Mouse (Mus musculus) left cerebral cortex, postnatal 10 days (tissue): ENCODE results near the gene Dusp8. TPM values are rescaled to one million over a fixed set of nuclear protein-coding genes. Genes with fewer than 3 reads are reported as not detected.

Experiments used
- DNase-seq, 2 experiments: peaks; one replicate each; pipeline ENCODE4 v3.0.0; 2021 to 2022; ENCODE audit warnings: low spot score in 2 of 2, mixed read lengths in 1 of 2; ENCODE audit errors: extremely low spot score in 1 of 2
- intact Hi-C: fragments of 180-260 bp; cut with DNase I; formaldehyde crosslinking; loops from one replicate; pipeline ENCODE4 v1.15.1; 2025
- total RNA-seq, 2 experiments: library from RNA; stranded (reverse); gene quantifications; 2 replicates each; pipeline ENCODE4 v1.2.3; 2021

Dusp8 gene
- total RNA-seq, 2 experiments from 2014 or later, result 157 to 164 TPM

DNA sequence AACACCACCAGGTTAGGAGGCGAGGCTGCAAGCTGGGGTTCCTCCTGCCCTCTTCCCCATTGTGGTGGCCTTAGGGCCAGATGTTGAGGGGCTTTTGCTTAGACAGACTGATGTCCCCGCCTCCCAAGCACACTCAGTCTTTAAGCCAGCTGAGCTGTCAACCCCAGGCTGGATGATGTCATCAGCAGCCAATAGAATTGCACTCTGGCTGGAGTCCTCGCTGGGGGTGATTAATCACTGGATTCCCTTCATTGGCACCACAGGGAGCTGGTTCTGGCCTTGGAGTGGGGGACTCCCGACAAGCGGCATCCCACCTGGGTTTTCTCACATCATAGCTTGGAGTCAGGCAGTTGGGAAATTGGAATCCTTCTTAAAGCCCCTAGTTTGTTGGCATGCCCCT is 6.8 kb downstream of the Dusp8 start:
- peak in 1 of 2 experiments; percentile 55 for DNase-seq
- intact Hi-C loops, result no loop called here

DNA sequence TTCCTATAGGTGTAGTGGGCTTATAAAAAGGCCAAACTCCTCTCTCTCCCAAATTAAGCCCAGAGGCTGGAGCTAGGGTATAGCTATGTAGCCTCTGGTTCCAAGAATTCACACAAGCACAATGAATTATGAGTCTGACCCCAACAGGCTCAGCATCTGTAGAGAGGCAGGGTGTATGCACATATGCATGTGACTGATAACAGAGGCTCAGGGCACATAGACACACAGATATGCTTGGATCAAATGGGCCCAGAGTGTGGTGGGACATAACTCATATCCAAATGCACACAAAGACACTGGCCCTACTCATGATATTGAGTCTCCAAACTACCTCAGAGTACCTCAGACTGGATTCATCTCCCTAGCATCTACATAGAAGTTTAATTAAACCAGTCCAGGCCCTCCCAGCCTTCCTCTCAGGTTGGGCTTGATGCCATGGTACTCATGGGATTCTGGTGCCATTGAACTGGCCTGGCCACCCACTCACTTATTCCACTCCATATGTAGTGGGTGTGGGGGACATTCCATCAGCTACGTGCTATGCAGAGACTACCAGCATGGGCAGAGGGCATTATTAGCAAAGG is 8.5 kb downstream of the Dusp8 start:
- DNase-seq, result no peak
- intact Hi-C loops, result no loop called here

DNA sequence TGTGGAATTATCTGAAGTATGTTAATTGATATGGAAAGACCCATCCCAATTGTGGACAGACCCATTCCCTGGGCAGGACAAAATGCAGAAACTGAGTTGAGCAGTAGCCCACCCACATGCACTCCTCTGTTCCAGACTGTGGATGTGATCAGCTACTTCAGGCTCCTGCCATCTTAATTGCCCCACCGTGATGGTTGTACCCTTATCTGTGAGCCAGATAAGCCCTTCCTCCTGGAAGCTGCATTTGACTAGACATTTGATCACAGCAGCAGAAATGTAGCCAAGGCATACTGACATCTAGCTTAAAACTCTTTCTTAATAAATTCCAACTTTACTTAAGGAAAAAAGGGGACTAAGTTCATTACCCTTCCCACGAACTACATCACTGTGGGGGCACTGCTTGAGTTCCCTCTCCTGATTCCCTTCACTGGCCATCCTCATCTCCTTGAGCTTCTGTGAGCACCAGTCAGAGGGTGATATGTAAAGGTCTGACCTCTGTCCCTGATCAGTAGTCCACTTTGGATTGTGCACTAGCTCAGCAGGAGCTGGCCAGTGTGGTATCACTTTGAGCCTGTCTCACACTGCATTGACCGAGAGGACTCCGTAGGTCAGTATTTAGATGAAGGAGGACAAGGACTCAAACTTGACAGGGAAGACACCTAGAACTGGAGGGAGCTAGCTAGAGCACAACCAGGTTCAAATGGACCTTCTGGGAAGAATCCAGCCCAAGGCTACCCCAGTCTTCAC is 9.3 kb downstream of the Dusp8 start:
- intact Hi-C loops, result no loop called here
- DNase-seq, result no peak

DNA sequence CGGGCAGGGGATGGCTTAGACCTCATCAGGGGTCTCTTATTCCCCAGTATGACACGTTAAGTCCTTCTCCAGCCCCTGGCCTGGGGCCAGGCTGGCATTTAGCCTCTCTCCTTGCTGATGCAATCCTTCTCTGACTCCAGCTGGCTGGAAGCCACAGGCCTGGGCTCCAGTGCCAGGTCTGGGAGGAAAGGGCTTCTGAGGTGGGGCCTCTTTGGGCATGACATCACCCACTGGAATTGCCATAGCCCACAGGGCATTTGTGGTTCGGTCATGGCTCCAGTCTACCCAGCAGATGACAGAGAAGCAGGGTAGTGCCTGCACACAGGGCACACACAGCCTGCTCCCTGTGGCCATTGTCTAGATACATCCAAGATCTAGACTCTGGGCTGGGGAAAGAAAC is 10.8 kb downstream of the Dusp8 start:
- intact Hi-C loops, result no loop called here

DNA sequence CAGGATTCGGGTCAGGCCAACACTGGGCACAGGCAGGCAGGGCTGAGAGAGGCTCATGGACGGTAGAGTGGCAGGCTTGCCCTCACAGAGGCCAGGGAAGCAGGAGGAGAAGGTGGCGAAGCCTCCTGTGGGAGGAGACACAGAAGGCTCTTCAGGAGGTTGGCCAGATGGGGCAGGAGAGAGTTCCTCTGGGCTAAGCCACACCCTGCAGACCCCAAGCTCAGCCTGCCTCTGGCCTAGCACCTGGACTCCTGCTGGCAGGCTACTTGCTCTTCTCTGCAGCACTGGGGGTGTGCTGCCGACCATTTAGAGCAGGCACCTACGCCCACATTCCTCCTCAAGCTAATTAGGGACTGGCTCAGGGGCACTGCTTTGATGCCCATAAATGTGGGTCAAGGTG is 11.2 kb downstream of the Dusp8 start:
- intact Hi-C loops, result no loop called here
- no peak for DNase-seq

More for the DNA sequence above, 10.8 kb downstream of the Dusp8 start:
- peak in 1 of 2 experiments; percentile 76 for DNase-seq

DNA sequence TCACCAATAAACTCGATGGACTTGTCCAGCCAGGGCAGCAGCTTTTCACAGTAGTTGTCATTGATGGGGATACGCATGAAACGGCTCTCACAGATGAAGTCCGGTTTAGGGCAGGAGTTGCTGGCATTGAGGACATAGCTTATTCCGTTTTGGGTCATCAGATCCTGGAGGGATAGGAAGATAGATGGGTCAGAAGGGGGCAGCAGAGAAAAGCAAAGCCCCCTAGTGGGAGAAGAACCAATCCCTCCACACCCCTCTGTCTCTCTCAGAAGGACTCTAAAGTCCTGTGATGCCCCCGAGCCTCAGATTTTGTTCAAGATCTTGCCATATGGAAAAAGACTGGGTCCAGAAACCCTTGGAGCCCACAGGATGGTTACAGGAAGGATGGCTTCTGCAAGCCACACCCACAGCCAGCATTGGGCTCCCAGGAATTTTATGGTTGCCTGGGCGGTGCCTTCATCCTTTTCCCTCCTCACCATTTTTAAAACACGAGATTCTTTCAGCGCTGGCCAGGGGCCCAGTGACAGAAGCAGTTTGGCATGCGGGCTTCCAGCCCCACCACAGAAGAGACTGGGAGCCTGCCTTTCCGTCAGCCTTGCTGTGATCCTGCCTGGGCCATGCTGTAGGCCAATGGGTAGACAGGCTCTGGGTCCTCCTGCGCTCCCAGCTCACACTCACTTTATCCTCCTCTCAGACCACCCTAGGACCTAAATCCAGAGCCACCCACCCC is 11.9 kb downstream of the Dusp8 start:
- peak in 1 of 2 experiments; percentile 59 for DNase-seq
- intact Hi-C loops, result no loop called here

DNA sequence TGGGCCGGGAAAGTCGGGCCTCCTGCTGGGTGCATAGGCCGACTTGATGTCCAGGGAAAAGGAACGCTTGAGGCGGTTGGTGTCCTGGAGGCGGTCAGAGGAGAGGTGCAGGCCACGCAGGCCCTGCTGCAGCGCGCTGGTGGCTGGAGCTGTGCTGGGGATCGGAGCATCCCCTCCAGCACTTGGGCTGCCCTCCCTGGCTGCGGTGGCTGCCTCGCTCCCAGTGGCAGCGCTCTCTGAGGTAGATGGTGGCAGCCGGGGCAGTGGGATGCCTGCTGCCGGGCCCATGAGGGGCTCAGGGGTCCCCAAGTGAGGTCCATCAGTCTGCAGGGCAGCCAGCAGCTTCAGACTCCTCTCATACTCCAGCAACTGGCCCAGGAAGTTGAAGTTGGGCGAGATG is 13.0 kb downstream of the Dusp8 start:
- no peak for DNase-seq
- intact Hi-C loops, result no loop called here

DNA sequence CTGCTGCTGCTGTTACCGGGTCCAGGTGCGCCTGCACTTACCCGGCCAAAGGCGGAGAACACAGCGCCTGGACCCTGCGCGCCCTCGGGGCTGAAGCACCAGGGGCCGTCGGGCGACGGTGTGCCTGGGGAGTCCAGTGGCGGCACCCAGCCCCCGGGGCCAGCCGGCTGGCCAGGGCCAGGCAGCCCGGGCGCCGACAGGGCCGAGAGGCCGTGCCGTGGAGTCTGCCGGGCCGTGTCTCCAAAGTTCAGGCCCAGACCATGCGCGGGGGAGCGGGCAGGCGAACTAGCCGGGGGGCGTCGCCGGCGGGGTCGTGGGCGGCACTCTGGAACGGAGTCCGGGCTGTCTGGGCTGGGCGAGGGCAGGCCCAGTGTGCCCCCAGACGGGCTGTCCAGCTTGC is 13.5 kb downstream of the Dusp8 start:
- intact Hi-C loops, result no loop called here
- DNase-seq, result no peak

DNA sequence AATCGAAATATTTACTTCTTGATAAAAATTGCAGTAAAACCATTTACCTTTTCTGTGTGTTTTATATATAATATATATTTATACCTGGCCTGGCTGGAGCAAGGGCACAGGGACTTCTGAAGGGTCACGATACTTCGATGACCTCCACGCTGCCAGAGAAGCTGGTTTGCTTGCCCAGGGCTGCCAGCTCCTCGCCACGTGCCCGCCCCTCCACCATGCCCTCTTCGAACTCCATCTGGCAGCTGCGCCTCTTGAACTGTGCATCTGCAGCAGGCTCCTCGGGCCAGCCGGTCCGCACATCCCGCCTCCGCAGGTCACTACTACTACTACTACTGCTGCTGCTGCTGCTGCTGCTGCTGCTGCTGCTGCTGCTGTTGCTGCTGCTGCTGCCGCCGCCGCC is 13.9 kb downstream of the Dusp8 start:
- intact Hi-C loops, result no loop called here
- no peak for DNase-seq

DNA sequence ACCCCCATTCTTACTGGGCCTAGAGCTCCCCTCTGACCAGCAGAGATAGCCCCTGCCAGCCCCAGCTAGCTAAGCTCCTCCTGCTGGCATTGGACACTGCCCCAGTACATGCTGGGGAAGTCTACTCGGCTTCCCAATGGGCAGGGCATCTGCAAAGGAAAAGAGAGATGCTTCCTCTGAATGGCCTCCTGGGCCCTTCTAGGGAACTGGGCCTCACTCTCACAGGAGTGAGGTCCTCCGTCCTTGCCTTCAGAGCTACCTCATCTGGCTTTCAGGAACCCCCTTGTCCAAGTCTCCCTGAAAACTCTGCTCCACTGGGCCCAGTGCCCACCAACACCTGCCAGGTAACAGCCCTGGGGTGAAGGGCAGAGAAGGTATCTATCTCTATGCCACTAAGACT is 14.8 kb downstream of the Dusp8 start:
- intact Hi-C loops, result no loop called here

DNA sequence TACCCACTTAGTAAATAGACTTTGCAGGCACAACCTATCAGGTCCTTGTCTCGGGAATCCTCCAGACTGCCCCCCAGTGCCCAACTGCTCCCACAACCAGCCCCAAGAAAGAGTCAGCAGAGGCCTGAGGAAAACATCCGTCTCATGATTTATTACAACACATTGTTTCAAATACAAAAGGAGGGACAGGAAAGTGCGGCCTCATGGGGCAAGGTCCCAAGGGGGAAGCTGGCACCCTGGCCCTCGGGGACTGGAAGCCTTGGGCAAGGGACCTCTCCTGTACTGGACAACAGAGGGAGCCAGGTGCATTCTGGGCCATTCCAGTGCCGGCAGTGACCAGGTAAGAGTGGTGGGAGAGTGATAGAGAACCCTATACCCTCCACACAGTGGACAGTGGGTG is 16.3 kb downstream of the Dusp8 start:
- no peak for DNase-seq
- intact Hi-C loops, result no loop called here

More for the DNA sequence above, 14.8 kb downstream of the Dusp8 start:
- DNase-seq, result no peak

DNA sequence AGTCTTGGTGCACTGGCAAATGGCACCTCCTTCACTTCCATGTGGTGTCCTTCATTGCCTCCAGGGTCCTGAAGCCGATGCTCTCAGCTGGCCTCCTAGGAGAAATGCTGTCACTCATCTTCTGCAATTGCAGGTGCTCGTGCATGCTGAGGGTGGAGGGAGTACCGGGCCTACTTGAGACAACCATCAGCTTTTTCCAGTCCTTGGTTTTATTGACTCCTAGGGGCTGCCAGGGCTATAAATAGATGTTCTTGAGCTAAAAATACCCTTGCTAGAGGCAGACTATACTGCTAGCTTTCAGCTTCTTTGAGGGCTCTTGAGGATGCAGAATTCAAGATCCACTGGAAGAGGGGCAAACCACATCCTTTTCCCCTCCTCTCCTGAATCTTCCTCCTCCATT is 18.5 kb downstream of the Dusp8 start:
- intact Hi-C loops, result no loop called here
- no peak for DNase-seq

DNA sequence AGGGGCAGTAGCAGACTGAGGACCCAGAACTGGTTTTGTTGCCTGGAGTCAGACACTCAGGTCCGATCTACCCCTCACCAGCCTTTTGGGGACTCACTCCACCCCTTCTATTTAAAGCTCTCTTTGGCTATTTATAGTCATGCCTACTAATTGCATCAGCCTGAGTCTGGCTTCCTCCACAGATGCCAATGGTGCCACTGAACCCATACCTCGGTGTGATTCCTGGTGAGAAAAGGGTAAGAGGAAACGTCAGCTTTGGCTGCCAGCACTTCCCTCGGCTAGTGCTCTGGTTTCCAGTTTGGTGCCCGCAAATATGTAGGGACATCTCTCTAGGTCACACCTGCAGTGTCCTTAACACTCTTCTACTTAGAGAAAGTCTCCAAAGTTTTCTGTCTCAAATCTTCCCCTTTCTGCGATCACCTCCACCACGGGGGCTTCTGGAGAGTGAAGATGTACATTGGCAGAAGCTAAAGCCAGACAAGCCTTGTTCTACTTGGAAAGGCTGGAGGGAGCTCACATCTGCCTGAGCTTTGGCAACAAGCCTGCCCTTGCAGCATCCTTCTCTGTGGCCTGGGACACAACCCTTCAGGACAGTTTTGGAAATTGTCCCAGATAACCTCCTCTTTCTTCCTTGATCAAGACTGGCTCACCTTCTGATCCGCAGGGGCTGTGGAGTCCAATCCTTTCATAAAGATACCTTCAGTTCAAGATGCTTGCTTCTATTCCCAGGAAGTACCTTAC is 21.3 kb downstream of the Dusp8 start:
- intact Hi-C loops, result no loop called here

DNA sequence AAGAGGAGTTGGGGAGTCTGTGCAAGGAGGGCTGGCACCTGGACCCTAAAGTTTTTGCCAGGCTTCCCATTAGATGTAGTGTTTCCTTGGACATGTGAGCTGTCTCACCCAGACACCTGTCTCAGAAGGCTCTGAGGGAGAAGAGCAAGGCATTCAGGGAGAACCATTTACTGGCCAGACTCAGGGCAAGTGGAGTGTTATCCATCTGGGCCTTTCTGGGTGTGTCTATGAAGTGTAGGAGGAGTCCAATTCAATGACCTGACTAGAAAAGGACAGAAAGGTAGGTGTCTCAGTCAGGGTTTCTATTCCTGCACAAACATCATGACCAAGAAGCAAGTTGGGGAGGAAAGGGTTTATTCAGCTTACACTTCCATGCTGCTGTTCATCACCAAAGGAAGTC is 23.9 kb downstream of the Dusp8 start:
- DNase-seq, result no peak
- intact Hi-C loops, result loop anchor here (2.0 kb wide), 1 partner anchor 27 kb away; no protein-coding TSS in a partner anchor

More for the DNA sequence above, 21.3 kb downstream of the Dusp8 start:
- no peak for DNase-seq

DNA sequence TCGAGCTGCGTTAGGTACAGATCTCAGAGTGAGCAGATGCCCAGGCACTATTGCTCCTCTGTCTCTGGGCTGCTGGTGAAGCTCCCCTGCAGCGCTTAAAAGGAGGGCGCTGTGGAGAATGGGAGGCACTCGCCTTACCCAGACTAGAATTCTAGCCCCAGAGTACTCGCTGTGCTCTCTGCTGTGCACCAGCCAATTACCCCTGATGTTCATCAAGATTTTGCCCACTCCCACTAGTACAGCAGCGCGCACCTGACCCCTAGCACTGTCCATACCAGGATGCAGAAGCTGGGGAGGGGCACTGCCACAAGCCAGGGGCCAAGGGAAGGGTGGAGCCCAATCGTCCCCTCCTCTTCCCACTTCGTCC is 24.4 kb downstream of the Dusp8 start:
- no peak for DNase-seq
- intact Hi-C loops, result loop anchor here (2.0 kb wide), 1 partner anchor 28 kb away; no protein-coding TSS in a partner anchor

DNA sequence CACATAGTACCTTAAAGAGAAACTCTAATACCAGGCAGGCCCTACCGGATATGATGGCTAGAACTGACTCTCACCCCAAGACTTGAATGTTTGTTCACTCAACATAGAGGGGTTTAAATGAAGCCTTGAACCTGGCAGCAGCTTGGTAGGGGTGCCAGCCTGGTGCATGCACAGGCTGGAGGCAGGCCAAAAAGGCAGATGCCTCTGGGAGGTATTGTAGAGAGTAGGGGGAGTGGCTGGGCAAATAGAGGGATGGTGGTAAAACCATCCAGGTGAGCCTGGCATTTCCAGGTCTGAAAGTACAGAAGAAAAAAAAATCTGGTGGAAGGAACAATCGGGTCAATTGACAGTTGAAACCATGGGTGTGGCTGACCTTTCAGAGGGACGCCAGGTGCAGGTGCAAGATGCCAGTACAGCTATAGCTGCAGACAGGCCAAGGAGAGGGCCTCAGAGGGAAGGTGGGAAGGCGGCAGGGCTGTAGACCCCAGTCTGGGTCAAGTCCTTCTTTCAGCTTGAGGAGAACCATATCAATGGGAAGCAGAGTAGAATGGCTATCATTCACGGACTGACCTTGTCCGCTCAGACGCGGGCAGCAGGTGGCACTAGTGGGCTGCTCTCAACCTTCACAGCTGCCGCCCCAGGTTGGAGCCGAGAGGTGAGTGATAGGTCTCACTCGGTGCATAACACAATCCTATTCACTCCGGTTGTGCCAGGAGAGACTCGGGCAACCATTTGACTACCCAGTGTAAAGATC is 25.0 kb downstream of the Dusp8 start:
- DNase-seq, result peak in 1 of 2 experiments; percentile 74
- intact Hi-C loops, result loop anchor here (2.0 kb wide), 1 partner anchor 28 kb away; no protein-coding TSS in a partner anchor

DNA sequence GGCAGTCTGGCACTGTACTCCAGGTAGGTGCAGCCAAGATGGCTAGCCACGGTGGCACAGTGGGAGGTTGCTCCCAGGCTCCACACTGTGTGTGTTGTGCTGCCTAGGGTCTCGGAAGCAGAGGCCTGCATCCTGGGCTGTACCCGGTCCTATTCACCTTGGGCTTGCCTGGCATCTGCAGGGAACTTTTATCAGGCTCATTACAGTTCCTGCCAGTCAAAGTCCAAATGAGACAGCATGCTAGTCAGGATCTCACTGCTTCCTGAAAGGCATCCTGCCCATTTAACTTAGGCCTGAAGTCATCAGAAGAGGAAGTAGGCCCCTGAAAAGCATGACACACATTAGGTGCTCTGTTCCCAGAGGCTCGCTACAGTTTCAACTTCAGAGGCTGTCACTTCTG is 27.2 kb downstream of the Dusp8 start:
- DNase-seq, result no peak
- intact Hi-C loops, result no loop called here

DNA sequence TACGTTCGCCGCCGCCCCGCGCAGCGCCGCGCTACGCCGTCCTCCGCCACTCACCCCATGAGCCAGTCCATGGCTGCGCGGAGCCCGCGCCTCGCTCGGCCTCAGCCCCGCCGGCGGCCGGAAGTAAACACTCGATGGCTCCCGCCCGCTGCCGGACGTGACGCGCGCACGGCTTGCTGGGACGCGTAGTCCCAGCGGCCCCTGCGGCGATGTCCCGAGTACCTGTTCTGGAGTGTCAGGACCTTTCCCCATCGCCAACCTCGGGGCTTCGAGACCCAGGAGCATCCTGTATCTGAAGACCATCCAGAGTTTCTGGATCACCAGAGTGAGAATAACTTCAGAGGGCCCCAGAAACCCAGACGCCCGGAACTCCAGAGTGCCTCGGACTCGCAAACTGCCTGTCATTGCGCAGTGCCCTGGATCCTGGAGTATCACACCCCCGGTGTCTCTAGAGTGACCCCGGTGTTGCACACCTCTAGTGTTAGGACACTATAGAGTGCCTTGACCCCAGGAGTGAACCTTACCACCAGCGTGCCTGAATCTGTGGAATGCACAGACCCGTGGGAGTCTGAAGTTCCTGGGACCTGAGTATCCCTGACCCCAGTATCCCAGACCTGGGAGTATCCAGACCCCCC is 34.6 kb downstream of the Dusp8 start, which contains the start of gene Mob2:
Gene Mob2 (minus strand): TSS at position 135 of the 635 bp plus-strand sequence.
- intact Hi-C loops, result no loop called here
- peak; percentile 79 to 93 for DNase-seq
